Mouse (Mus musculus): ENCODE measurements at regions not wholly inside any gene's neighbourhood (a gene's known extent, or its start where the extent isn't known, plus 50 kb on each side); places are given as distances from the start of the nearest gene placed in this dataset.

DNA sequence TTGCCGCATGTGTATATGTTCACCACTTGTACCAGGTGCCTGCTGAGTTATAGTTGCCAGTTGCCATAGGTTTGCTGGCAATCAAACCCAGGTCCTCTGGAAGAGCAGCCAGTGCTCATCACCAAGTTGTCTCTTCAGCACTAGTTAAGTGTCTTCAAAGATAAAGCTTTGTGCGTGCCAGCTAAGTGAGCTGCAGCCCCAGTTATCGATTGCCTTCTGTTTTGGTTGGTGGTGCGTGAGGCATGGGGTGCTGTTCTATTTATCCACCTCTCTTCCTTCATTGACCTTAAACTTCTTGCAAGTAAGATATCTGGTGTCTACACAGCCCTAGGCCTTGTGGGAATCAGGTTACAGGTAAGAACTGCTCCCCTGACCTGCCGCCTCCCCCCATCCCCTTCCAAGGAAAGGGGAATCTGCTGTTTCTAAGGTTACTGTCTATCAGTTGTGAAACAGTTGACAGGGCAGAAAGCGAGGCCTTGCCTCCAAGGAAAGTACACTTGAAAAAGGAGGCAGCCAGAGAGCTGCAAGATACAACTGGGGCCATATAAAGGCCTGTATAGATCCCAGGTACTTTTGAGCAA, 1120.2 kb upstream of the A1bg start:
- no peak overlapping the region for H3K4me3 ChIP-seq (ENCODE audit: control insufficient read depth, low read depth, low read length)
- H3K27me3 ChIP-seq (ENCODE audit: control insufficient read depth, insufficient read depth, low read length): no peaks in the 10 kb centered on the region
- no peak overlapping the region for H3K27ac ChIP-seq (ENCODE audit: control insufficient read depth, insufficient read depth, low read depth, low read length)
- no peak for TF ChIP-seq CTCF (IDR thresholded peaks at IDR 0.05; ENCODE audit: control insufficient read depth, insufficient read depth, insufficient replicate concordance, low read depth, low read length)
- TF ChIP-seq POLR2A (IDR thresholded peaks at IDR 0.05; ENCODE audit: control insufficient read depth, low read depth, low read length): no peak
- peaks cover 6% of the 10 kb centered on the region for H3K4me1 ChIP-seq (ENCODE audit: control insufficient read depth, insufficient read depth, low read length)
- no peaks in the 10 kb centered on the region for H3K36me3 ChIP-seq (ENCODE audit: control insufficient read depth, insufficient read depth, low read length)

Data from testis, adult 2 months (tissue).